Mouse (Mus musculus): ENCODE measurements around the gene Maats1. TPM values are rescaled to one million over a fixed set of nuclear protein-coding genes. Genes with fewer than 3 reads are reported as not detected.
A peak's percentile ranks its signal among the peaks of the same experiment; 100 is the strongest.
"Not testable (repeated sequence)": the region's sequence is repeated elsewhere in the genome, so short reads cannot be mapped to it uniquely, and the experiment has no call there.

Gene Maats1
- polyA plus RNA-seq, 1 experiment from 2014 or later: 0.05 TPM

GRCm38 (mm10) chr16:38344941-38345725 is 3.2 kb upstream of the Maats1 start:
- H3K4me2 ChIP-seq: no peak overlapping the region
- no peak for ATAC-seq
- no peak overlapping the region for H3K4me3 ChIP-seq
- H3K27me3 ChIP-seq (replicated peaks): peaks cover 10% of the 10 kb centered on the region
- no peak overlapping the region for H3K9ac ChIP-seq
- peaks cover 57% of the 10 kb centered on the region for H3K4me1 ChIP-seq
- no peak overlapping the region for H3K27ac ChIP-seq
- peaks cover 17% of the 10 kb centered on the region for H3K36me3 ChIP-seq
- H3K9me3 ChIP-seq (replicated peaks): no peaks in the 10 kb centered on the region
- 69% methylated on average over 3 of the region's 3 CpGs for WGBS (ENCODE audit: insufficient replicate concordance)

- H3K4me1 ChIP-seq: peaks cover 13% of the 10 kb centered on the region
- H3K4me3 ChIP-seq; H3K9ac ChIP-seq; H3K36me3 ChIP-seq; ATAC-seq; H3K9me3 ChIP-seq (replicated peaks); H3K4me2 ChIP-seq; H3K27ac ChIP-seq; H3K27me3 ChIP-seq (replicated peaks): not testable (repeated sequence)
- WGBS (ENCODE audit: insufficient replicate concordance): 66% methylated on average over 4 of the region's 4 CpGs
Measured at GRCm38 (mm10) chr16:38338077-38338476, 3.9 kb downstream of the Maats1 start.

- ATAC-seq: no peak
- no peaks in the 10 kb centered on the region for H3K27me3 ChIP-seq (replicated peaks)
- no peaks in the 10 kb centered on the region for H3K36me3 ChIP-seq
- H3K9me3 ChIP-seq (replicated peaks): no peaks in the 10 kb centered on the region
- no peak overlapping the region for H3K27ac ChIP-seq
- 50% methylated on average over 6 of the region's 6 CpGs for WGBS (ENCODE audit: insufficient replicate concordance)
- H3K4me3 ChIP-seq: no peak overlapping the region
- no peak overlapping the region for H3K9ac ChIP-seq
- no peak overlapping the region for H3K4me2 ChIP-seq
- H3K4me1 ChIP-seq: 0 out of 2 replicates have a peak, but pooled peaks cover 4% of the 10 kb centered on the region
Measured at GRCm38 (mm10) chr16:38334431-38334830, 7.5 kb downstream of the Maats1 start.

- Histone ChIP-seq H3K36me3 (no peaks in the 10 kb centered on the region), H3K4me1 (0 out of 2 replicates have a peak, but pooled peaks cover 4% of the 10 kb centered on the region), H3K4me2 (no peak overlapping the region), H3K4me3 (no peak overlapping the region), H3K27me3 (replicated peaks) (no peaks in the 10 kb centered on the region), H3K9me3 (replicated peaks) (no peaks in the 10 kb centered on the region; the same call in 1 of the 2 replicates), H3K9ac (no peak overlapping the region), H3K27ac (no peak overlapping the region)
- 74% methylated on average over 3 of the region's 3 CpGs for WGBS (ENCODE audit: insufficient replicate concordance)
- ATAC-seq: no peak
Measured at GRCm38 (mm10) chr16:38329340-38329739, 12.6 kb downstream of the Maats1 start.

GRCm38 (mm10) chr16:38326778-38327397 is 15.1 kb downstream of the Maats1 start:
- Histone ChIP-seq H3K27ac (no peak overlapping the region), H3K9me3 (replicated peaks) (no peaks in the 10 kb centered on the region; the same call in 1 of the 2 replicates), H3K4me1 (no peaks in the 10 kb centered on the region), H3K9ac (no peak overlapping the region), H3K4me3 (no peak overlapping the region), H3K27me3 (replicated peaks) (no peaks in the 10 kb centered on the region), H3K36me3 (no peaks in the 10 kb centered on the region), H3K4me2 (no peak overlapping the region)
- 73% methylated on average over 11 of the region's 11 CpGs for WGBS (ENCODE audit: insufficient replicate concordance)
- no peak for ATAC-seq

- Histone ChIP-seq H3K4me3 (no peak overlapping the region), H3K9me3 (replicated peaks) (no peaks in the 10 kb centered on the region; the same call in 1 of the 2 replicates), H3K27ac (no peak overlapping the region), H3K36me3 (no peaks in the 10 kb centered on the region), H3K9ac (no peak overlapping the region), H3K27me3 (replicated peaks) (no peaks in the 10 kb centered on the region), H3K4me2 (no peak overlapping the region), H3K4me1 (no peaks in the 10 kb centered on the region)
- no peak for ATAC-seq
- WGBS (ENCODE audit: insufficient replicate concordance): 81% methylated on average over 15 of the region's 15 CpGs
Measured at GRCm38 (mm10) chr16:38324311-38324710, 17.6 kb downstream of the Maats1 start.

- H3K9ac ChIP-seq: no peak overlapping the region
- H3K27ac ChIP-seq: no peak overlapping the region
- H3K4me3 ChIP-seq: no peak overlapping the region
- H3K36me3 ChIP-seq: no peaks in the 10 kb centered on the region
- no peaks in the 10 kb centered on the region for H3K9me3 ChIP-seq (replicated peaks)
- H3K27me3 ChIP-seq (replicated peaks): no peaks in the 10 kb centered on the region
- peak; percentile 57; the same call in 1 of the 2 replicates for ATAC-seq
- H3K4me1 ChIP-seq: no peaks in the 10 kb centered on the region
- H3K4me2 ChIP-seq: peak overlapping the region; percentile 38
- WGBS (ENCODE audit: insufficient replicate concordance): 25% methylated on average over 17 of the region's 17 CpGs
Measured at GRCm38 (mm10) chr16:38321452-38321935, 20.4 kb downstream of the Maats1 start.

- Histone ChIP-seq H3K4me2 (no peak overlapping the region), H3K36me3 (no peaks in the 10 kb centered on the region), H3K27ac (no peak overlapping the region), H3K9me3 (replicated peaks) (no peaks in the 10 kb centered on the region), H3K4me3 (no peak overlapping the region), H3K9ac (no peak overlapping the region), H3K27me3 (replicated peaks) (no peaks in the 10 kb centered on the region), H3K4me1 (no peaks in the 10 kb centered on the region)
- WGBS (ENCODE audit: insufficient replicate concordance): 78% methylated on average over 4 of the region's 4 CpGs
- no peak for ATAC-seq
Measured at GRCm38 (mm10) chr16:38319087-38319486, 22.9 kb downstream of the Maats1 start.

GRCm38 (mm10) chr16:38318492-38318891 is 23.5 kb downstream of the Maats1 start:
- Histone ChIP-seq H3K9me3 (replicated peaks) (no peaks in the 10 kb centered on the region), H3K9ac (no peak overlapping the region), H3K4me1 (no peaks in the 10 kb centered on the region), H3K27me3 (replicated peaks) (no peaks in the 10 kb centered on the region), H3K4me2 (no peak overlapping the region), H3K36me3 (no peaks in the 10 kb centered on the region), H3K27ac (no peak overlapping the region), H3K4me3 (no peak overlapping the region)
- no peak for ATAC-seq
- 72% methylated on average over 9 of the region's 9 CpGs for WGBS (ENCODE audit: insufficient replicate concordance)

- 77% methylated on average over 11 of the region's 11 CpGs for WGBS (ENCODE audit: insufficient replicate concordance)
Measured at GRCm38 (mm10) chr16:38308195-38308594, 33.7 kb downstream of the Maats1 start.

GRCm38 (mm10) chr16:38307651-38308050 is 34.3 kb downstream of the Maats1 start:
- Histone ChIP-seq H3K27ac (no peak overlapping the region), H3K9me3 (replicated peaks) (no peaks in the 10 kb centered on the region), H3K4me2 (no peak overlapping the region), H3K36me3 (no peaks in the 10 kb centered on the region), H3K4me1 (no peaks in the 10 kb centered on the region), H3K9ac (no peak overlapping the region), H3K27me3 (replicated peaks) (peaks cover 12% of the 10 kb centered on the region; the same call in 1 of the 2 replicates), H3K4me3 (no peak overlapping the region)
- no peak for ATAC-seq
- WGBS (ENCODE audit: insufficient replicate concordance): 43% methylated on average over 7 of the region's 7 CpGs

More at GRCm38 (mm10) chr16:38308195-38308594, 33.7 kb downstream of the Maats1 start:
- no peak for ATAC-seq
- H3K4me2 ChIP-seq: no peak overlapping the region
- H3K27me3 ChIP-seq (replicated peaks): peaks cover 12% of the 10 kb centered on the region; the same call in 1 of the 2 replicates
- no peak overlapping the region for H3K4me3 ChIP-seq
- no peaks in the 10 kb centered on the region for H3K36me3 ChIP-seq
- H3K9me3 ChIP-seq (replicated peaks): no peaks in the 10 kb centered on the region
- H3K9ac ChIP-seq: no peak overlapping the region
- H3K4me1 ChIP-seq: no peaks in the 10 kb centered on the region
- H3K27ac ChIP-seq: no peak overlapping the region

- Histone ChIP-seq H3K4me1 (no peaks in the 10 kb centered on the region), H3K4me2 (no peak overlapping the region), H3K4me3 (no peak overlapping the region), H3K27ac (no peak overlapping the region), H3K27me3 (replicated peaks) (peaks cover 12% of the 10 kb centered on the region; the same call in 1 of the 2 replicates), H3K9ac (no peak overlapping the region), H3K9me3 (replicated peaks) (no peaks in the 10 kb centered on the region), H3K36me3 (no peaks in the 10 kb centered on the region)
- ATAC-seq: no peak
- WGBS (ENCODE audit: insufficient replicate concordance): 72% methylated on average over 5 of the region's 5 CpGs
Measured at GRCm38 (mm10) chr16:38307221-38307605, 34.7 kb downstream of the Maats1 start.
